Mouse (Mus musculus) c-Kit-negative CD71-positive TER-119-positive erythroid progenitor cells, embryonic 14.5 days (primary cell): Measurements from ENCODE around the gene Spire2.
"Not testable (repeated sequence)": the region's sequence is repeated elsewhere in the genome, so short reads cannot be mapped to it uniquely, and the experiment has no call there.

Experiments
- DNase-seq: peaks from one replicate; pipeline ENCODE4 v3.0.0-alpha.2; 2013; ENCODE audit warnings: low read depth, low spot score

The Spire2 gene

GRCm38 (mm10) chr8:123382516-123382915 is 50.0 kb downstream of the Spire2 start:
- no peak for DNase-seq

GRCm38 (mm10) chr8:123384883-123385540 is 52.5 kb downstream of the Spire2 start:
- DNase-seq: no peak

- DNase-seq: no peak
Measured at GRCm38 (mm10) chr8:123387041-123387440, 54.5 kb downstream of the Spire2 start.

DNA sequence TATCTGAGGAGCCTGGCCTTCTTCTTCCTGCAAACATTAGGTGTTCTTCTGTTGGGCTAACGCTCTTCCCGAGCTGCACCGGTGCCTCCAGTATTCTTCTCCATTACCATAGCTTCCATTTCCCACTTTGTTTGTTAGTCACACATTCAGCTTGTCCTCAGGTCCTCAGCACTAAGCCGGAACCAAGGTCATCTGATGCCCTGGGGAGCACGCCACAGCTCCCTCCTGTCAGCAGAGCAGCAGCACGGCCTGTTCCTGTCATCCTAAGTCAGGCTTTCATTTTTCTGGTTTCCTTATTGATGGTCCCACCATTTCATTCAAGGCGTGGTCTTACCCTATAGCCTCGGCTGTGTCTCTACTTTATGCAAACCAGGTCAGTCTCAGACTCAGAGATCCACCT is 55.3 kb downstream of the Spire2 start:
- no peak for DNase-seq

GRCm38 (mm10) chr8:123389026-123389425 is 56.5 kb downstream of the Spire2 start:
- DNase-seq: no peak

DNA sequence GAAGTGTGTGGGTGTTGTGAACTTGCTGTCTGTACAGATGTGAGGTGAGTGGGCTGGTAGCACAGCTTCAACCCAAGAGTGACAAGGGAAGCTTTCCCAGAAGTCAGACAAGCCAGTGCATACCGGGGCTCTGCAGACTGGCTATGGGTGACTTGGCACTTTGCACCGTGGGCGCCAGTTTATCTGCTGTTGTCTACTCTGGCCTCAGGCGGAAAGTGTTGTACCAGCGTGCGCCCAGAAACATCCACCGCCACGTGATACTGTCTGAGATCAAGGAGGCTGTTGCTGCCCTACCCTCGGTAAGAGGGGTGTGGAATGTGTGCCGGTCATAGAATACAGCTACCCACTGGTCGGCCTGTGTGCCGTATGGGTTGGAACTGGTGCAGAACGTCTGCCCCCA is 65.8 kb downstream of the Spire2 start:
- DNase-seq: no peak

GRCm38 (mm10) chr8:123401936-123402335 is 69.4 kb downstream of the Spire2 start:
- DNase-seq: no peak

DNA sequence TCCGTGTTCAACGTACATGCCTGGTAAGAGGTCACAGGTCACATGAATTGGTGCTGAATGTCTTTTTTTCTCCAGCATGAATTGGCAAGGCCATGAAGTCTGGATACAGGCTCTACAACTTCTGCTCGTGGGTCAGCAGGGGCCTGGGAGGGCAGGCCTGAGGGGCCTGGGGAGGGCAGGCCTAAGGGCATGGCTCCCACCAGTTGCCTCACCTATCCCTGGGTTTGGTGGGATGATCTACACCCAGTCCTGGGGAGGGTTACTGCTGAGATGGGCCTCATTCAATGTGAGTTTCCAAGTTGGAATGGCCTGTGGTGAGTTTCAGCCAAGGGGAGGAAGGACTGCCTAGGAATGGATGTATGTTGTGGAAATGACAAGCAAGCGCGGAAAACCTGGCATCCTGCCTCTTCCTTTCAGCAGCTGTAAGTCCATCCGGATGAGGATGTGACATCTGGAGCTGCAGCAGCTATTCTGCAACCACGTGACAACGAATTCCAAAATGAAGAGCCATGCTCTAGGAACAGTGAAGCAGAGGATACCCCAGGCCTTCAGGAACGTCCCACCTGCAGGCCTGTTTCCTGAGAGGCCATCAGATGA is 70.3 kb downstream of the Spire2 start:
- no peak for DNase-seq

GRCm38 (mm10) chr8:123404521-123404920 is 72.0 kb downstream of the Spire2 start:
- no peak for DNase-seq

- peak; percentile 39 for DNase-seq
Measured at GRCm38 (mm10) chr8:123406786-123407185, 74.3 kb downstream of the Spire2 start, which contains the start of gene Mc1r. Mc1r (plus strand) TSS chr8:123407107.

- DNase-seq: no peak
Measured at GRCm38 (mm10) chr8:123407612-123408011, 75.1 kb downstream of the Spire2 start.

GRCm38 (mm10) chr8:123408586-123409544 is 76.4 kb downstream of the Spire2 start:
- DNase-seq: no peak

- DNase-seq: no peak
Measured at GRCm38 (mm10) chr8:123410049-123410587, 77.6 kb downstream of the Spire2 start.

DNA sequence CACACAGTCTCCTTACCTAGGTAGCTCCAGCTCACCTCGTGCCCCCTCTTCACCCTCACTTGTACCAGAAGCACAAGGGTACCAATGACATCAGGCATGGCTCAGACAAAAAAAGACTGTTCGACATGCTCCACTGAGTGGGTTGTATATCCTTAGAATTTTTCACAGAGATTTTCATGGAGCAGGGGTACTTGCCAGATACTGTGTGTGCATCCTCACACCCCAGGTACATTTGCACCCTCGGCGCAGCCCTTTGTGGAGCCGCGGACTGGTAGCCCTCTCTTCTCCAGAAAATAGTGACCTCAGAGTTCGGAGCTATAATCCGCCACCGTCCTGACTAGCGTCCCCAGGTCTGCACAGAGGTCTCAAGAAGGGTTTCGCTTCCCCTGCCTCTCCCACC is 78.3 kb downstream of the Spire2 start:
- no peak for DNase-seq

DNA sequence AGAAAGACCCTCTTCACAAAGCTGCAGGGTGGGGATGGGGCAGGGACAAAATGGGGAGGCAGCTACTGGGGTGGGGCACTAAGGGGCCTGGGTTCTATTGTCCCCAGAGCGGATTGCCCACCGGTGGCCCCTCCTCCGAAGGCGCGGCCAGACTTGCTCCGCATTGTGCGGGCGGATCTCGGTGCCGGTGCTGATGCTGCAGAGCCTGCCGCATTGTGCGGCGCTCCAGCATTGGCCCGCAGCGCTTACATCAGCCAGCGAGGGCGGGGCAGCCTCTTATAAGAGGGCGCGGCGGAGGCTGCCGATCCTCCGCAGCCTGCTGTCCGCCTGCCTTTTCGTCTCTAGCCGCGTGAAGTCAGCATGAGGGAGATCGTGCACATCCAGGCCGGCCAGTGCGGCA is 78.7 kb downstream of the Spire2 start, which contains the start of gene Tubb3:
Gene Tubb3, plus strand, starts transcription at position 179 of the 400 bp plus-strand sequence.
- DNase-seq: no peak

DNA sequence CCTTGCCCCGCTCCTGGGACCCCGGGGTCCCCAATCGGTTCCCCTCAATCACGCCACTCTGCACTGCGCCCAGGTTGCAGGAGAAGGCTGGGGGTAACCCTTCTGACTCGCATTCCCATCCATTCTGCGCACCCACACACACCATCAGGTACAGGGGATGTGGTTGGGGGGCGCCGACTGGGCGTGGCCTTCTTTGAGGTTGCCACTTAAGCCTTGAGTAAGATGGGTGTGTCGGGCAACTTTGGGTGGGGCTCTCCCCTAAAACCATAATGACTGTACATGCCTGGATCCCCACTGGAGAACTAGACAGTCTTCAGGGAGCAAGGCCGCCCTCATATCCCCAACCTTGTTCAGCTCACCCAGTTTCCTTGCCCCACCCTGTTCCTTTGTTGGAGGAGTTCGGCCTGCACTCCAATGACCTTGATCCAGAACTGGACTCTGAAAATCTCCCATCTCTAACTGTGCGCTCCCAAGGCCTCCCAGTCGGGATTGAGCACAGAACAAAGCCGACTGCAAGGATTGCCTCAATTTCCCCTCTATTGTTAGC is 79.3 kb downstream of the Spire2 start:
- DNase-seq: no peak

- no peak for DNase-seq
Measured at GRCm38 (mm10) chr8:123412560-123413170, 80.2 kb downstream of the Spire2 start.

DNA sequence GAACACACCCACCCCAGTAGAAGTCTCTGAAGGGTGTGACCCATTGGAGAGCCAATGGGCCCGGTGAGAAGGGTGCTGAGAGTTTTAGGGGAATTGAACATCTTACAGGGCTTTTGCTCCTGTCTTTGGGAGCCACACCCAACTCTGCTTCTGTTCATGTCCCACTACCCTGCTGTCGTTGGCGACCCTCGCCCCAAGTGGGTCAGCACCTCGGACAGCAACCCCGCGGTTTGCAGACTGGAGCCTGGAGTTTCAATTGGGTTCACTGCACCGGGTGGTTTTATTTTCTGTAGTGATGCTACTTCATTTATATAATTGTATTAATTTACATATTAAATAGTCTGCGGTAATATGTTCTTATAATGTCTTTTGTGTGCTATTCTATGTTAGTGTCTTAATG is 81.7 kb downstream of the Spire2 start:
- no peak for DNase-seq

GRCm38 (mm10) chr8:123414997-123415696 is 82.6 kb downstream of the Spire2 start:
- DNase-seq: not testable (repeated sequence)
